Mouse (Mus musculus) bone marrow macrophage, adult 2 months (primary cell): ENCODE data around the gene Ctsf.

Experiments used
- CTCF ChIP-seq: IDR thresholded peaks from 2 replicates; pipeline ENCODE4 v1.5.1; 2012; ENCODE audit warnings: low read depth, mild to moderate bottlenecking, low read length, moderate library complexity
- POLR2A ChIP-seq: IDR thresholded peaks from 2 replicates; pipeline ENCODE4 v1.6.1; 2012; ENCODE audit warnings: mild to moderate bottlenecking, low read depth, low read length, borderline replicate concordance

- TF ChIP-seq CTCF: no peak
- TF ChIP-seq POLR2A: no peak
Measured at GRCm38 (mm10) chr19:4840848-4841247, 14.1 kb upstream of the Ctsf start.
